Mouse (Mus musculus): ENCODE results near the gene Asic2.

Asic2 gene

DNA sequence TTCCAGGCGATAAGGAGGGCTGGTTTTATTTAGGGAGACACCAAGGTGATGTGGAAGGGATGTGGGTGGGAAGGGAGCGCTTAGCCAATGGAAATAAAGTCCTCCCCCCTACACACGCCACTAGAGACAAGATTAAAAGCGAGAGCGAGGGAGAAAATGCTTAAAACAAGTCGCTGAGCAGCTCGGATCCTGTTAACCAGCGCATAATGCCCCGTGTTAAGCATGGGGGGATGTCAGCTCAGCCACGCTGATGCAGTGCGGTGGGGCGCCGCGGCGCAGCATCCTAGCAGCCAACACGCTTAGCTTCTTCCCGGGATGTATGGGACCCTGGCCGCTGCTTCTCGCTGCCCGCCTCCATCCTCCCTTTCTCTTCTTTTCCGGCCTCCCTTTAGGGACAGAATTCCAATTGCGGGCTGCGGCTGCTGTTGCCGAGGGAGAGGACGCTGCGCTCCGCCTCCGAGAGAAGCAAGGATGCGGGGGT is at the start of gene Asic2:
TSS of gene Asic2 (minus strand) at position 57 of the 481 bp plus-strand sequence.
- H3K27me3 ChIP-seq (ENCODE audit: insufficient read depth, low read length): peaks cover 64% of the 10 kb centered on the region
- H3K4me3 ChIP-seq (replicated peaks; ENCODE audit: low read length): peak within 1 kb of the TSS; percentile 61
- no peaks in the 10 kb centered on the region for H3K36me3 ChIP-seq (ENCODE audit: insufficient read depth, low read length)
- peaks cover 18% of the 10 kb centered on the region for H3K4me1 ChIP-seq (replicated peaks; ENCODE audit: low read depth, low read length)
- H3K9me3 ChIP-seq (ENCODE audit: low read length): no peaks in the 10 kb centered on the region
- TF ChIP-seq CTCF (conservative IDR thresholded peaks at IDR 0.05; ENCODE audit: low read length) (no peak), POU5F1 (IDR thresholded peaks at IDR 0.05; ENCODE audit: borderline replicate concordance, low read length) (no peak), NANOG (IDR thresholded peaks at IDR 0.05; ENCODE audit: borderline replicate concordance, low read length) (no peak)

DNA sequence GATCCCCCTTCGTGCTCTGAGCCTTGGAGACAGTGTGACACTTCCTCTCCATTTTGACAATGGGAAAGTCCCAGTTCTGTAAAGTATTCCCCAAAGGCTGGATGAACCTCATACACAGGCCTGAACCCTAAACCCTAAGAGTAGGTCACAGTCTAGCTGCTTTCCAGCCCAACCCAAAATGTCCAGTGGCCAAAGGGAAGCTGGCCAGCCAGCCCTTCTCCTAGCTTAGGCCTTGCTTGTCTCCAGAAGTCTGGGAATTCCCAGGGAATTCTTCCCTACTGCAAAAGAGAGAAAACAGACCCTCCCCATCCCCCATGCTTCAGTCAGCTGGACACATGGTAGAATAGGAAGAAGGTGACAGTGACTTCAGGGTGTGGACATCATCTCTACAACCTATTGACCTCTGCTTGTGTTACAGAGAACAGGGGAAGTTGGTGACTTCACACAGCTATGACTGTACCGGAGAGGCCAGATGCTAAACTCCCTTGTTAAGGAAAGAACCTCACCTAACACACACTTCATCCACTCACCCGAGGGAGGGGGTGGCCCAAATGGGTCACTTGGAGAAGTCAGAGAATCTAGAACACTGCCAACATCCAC is 48.0 kb upstream of the Asic2 start:
- no peak overlapping the region for H3K4me3 ChIP-seq (replicated peaks; ENCODE audit: low read length)
- no peaks in the 10 kb centered on the region for H3K27me3 ChIP-seq (ENCODE audit: insufficient read depth, low read length)
- no peaks in the 10 kb centered on the region for H3K36me3 ChIP-seq (ENCODE audit: insufficient read depth, low read length)
- TF ChIP-seq NANOG (IDR thresholded peaks at IDR 0.05; ENCODE audit: borderline replicate concordance, low read length): no peak
- no peak for TF ChIP-seq CTCF (conservative IDR thresholded peaks at IDR 0.05; ENCODE audit: low read length)
- no peak for TF ChIP-seq POU5F1 (IDR thresholded peaks at IDR 0.05; ENCODE audit: borderline replicate concordance, low read length)
- peaks cover 16% of the 10 kb centered on the region for H3K9me3 ChIP-seq (ENCODE audit: low read length)
- H3K4me1 ChIP-seq (replicated peaks; ENCODE audit: low read depth, low read length): no peaks in the 10 kb centered on the region; the same call in 1 of the 2 replicates

DNA sequence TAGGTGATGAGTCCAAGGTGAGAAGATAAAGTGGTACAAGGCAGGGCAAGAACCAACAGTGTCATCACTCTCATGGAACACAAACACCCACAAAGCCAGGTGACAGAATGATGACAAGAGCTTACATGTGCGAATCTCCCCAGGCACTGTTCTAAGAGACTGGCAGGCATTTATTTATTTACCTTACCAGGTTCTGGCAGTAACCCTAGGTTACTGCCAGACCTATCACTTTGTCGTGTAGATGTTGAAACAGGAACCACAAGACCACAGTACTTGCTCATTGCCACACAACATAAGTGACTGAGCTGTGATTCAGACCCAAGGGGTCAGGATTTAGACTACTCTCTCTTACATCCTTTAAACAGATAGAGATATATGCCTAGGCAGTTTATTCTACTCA is 46.8 kb upstream of the Asic2 start:
- H3K36me3 ChIP-seq (ENCODE audit: insufficient read depth, low read length): no peaks in the 10 kb centered on the region
- H3K9me3 ChIP-seq (ENCODE audit: low read length): peaks cover 16% of the 10 kb centered on the region
- no peak overlapping the region for H3K4me3 ChIP-seq (replicated peaks; ENCODE audit: low read length)
- H3K4me1 ChIP-seq (replicated peaks; ENCODE audit: low read depth, low read length): no peaks in the 10 kb centered on the region; the same call in 1 of the 2 replicates
- no peaks in the 10 kb centered on the region for H3K27me3 ChIP-seq (ENCODE audit: insufficient read depth, low read length)
- TF ChIP-seq POU5F1 (IDR thresholded peaks at IDR 0.05; ENCODE audit: borderline replicate concordance, low read length) (no peak), NANOG (IDR thresholded peaks at IDR 0.05; ENCODE audit: borderline replicate concordance, low read length) (no peak)

DNA sequence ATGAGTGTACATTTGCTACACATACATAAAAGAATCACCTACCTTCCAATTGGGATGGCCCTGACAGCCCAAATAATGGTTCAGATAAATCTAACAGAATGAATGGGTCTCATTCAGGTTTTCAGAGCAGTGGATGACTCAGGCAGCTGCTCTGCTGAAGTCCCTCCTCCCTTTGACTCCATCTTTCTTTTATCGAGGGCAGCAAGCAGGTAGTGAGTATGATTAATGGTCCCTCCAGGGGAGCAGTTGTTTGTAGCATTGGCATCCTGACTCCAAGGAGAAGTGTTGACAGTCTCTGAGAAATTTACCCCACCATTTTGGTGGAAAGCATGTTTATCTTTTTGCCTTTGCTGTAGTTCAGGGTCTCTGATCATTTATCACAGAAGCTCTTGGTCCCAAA is 45.5 kb upstream of the Asic2 start:
- no peak overlapping the region for H3K4me3 ChIP-seq (replicated peaks; ENCODE audit: low read length)

DNA sequence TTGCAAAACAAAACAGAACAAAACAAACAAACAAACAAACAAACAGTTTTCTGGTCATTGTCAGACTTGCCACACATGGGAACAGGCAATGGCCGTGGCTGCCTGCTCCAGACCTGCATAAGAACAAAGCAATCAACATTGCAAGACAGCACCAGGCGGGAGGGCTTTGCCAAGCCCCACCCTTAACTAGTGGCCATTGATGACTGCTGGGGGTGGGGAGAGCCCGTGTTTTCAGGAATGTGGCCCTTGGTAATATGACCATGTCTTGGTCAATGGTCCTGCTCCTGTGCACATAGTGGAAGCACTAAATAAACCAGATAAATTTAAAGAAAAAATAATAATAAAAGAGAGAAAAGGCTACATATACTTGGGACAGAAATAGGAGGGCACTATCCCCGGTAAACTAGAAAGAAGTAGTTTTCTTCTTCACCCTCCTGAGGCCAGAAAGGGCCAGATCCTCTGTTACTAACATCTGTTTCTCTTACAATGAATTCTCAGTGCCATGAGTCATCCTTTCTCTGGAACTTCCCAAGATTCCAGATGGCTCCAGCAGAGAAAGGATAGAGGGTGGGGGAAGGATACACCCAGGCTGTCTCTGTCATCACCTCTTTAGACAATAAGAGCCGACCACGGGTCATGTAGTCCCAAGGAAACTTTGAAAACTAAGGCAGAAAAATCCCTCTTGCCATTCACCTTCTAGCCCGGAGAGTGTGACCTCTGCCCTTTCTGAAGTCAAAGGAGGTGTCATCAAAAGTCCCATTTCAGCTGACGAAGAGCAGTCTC is 43.3 kb upstream of the Asic2 start:
- TF ChIP-seq CTCF (conservative IDR thresholded peaks at IDR 0.05; ENCODE audit: low read length) (no peak), POU5F1 (IDR thresholded peaks at IDR 0.05; ENCODE audit: borderline replicate concordance, low read length) (no peak), NANOG (IDR thresholded peaks at IDR 0.05; ENCODE audit: borderline replicate concordance, low read length) (no peak)
- Histone ChIP-seq H3K36me3 (ENCODE audit: insufficient read depth, low read length) (no peaks in the 10 kb centered on the region), H3K4me3 (replicated peaks; ENCODE audit: low read length) (no peak overlapping the region), H3K4me1 (replicated peaks; ENCODE audit: low read depth, low read length) (no peaks in the 10 kb centered on the region; the same call in 1 of the 2 replicates), H3K9me3 (ENCODE audit: low read length) (peaks cover 16% of the 10 kb centered on the region), H3K27me3 (ENCODE audit: insufficient read depth, low read length) (no peaks in the 10 kb centered on the region)

More for the DNA sequence above, 45.5 kb upstream of the Asic2 start:
- TF ChIP-seq NANOG (IDR thresholded peaks at IDR 0.05; ENCODE audit: borderline replicate concordance, low read length) (no peak), POU5F1 (IDR thresholded peaks at IDR 0.05; ENCODE audit: borderline replicate concordance, low read length) (no peak), CTCF (conservative IDR thresholded peaks at IDR 0.05; ENCODE audit: low read length) (no peak)
- Histone ChIP-seq H3K27me3 (ENCODE audit: insufficient read depth, low read length) (no peaks in the 10 kb centered on the region), H3K9me3 (ENCODE audit: low read length) (peaks cover 16% of the 10 kb centered on the region), H3K4me1 (replicated peaks; ENCODE audit: low read depth, low read length) (no peaks in the 10 kb centered on the region; the same call in 1 of the 2 replicates), H3K36me3 (ENCODE audit: insufficient read depth, low read length) (no peaks in the 10 kb centered on the region)

DNA sequence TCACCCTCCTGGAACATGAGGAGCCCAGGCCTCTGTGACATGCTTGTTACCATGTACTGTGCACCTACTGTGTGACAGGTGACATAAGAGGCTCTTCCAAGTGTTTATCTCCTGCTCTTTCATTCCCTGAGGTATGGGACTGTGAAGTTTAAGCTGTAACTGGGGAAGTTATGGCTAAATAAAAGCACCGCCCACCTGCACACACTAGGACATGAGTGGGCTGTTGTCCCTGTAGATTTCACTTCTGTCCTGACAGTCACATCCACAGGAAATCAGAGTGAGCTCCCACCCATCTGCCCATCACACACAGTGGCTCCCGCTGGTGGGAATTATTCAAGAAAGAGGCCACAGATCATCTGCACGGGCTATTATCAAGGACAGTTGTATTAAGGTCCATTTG is 41.9 kb upstream of the Asic2 start:
- H3K4me1 ChIP-seq (replicated peaks; ENCODE audit: low read depth, low read length): no peaks in the 10 kb centered on the region; the same call in 1 of the 2 replicates
- TF ChIP-seq POU5F1 (IDR thresholded peaks at IDR 0.05; ENCODE audit: borderline replicate concordance, low read length) (no peak), CTCF (conservative IDR thresholded peaks at IDR 0.05; ENCODE audit: low read length) (no peak), NANOG (IDR thresholded peaks at IDR 0.05; ENCODE audit: borderline replicate concordance, low read length) (no peak)
- peaks cover 16% of the 10 kb centered on the region for H3K9me3 ChIP-seq (ENCODE audit: low read length)
- H3K27me3 ChIP-seq (ENCODE audit: insufficient read depth, low read length): no peaks in the 10 kb centered on the region
- H3K36me3 ChIP-seq (ENCODE audit: insufficient read depth, low read length): no peaks in the 10 kb centered on the region
- H3K4me3 ChIP-seq (replicated peaks; ENCODE audit: low read length): no peak overlapping the region

DNA sequence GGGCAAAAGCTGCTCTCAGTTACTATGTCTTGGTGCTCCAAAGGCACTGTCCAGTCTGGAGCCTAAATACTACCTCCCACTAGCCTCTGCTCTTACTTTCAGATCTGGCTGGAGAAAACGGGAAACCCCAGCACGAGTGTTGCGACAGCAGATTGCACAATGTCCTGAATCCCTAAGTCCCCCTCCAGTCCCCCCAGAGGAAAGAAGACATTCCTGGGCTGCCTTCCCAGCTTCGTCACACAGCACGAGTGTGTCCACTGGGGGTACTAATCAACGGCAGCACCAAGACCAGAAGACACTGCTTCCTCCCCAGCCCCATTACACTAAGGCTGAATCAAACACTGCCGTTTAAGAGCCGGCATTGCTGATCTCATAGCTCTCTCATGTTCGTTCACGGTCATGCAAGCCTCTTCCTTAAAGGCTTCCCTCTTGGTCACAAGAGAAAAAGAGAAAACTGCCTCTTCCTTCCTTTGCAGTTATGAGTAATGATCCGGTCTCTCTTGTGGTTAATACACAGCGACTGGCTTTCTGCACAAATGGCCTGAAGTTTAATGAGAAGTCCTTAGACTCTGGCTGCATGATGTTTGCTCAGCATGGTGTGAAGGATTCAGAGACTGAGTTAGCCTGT is 38.7 kb upstream of the Asic2 start:
- Histone ChIP-seq H3K27me3 (ENCODE audit: insufficient read depth, low read length) (no peaks in the 10 kb centered on the region; the same call in 1 of the 2 replicates), H3K36me3 (ENCODE audit: insufficient read depth, low read length) (no peaks in the 10 kb centered on the region), H3K9me3 (ENCODE audit: low read length) (peaks cover 3% of the 10 kb centered on the region), H3K4me1 (replicated peaks; ENCODE audit: low read depth, low read length) (no peaks in the 10 kb centered on the region; the same call in 1 of the 2 replicates), H3K4me3 (replicated peaks; ENCODE audit: low read length) (no peak overlapping the region)
- TF ChIP-seq NANOG (IDR thresholded peaks at IDR 0.05; ENCODE audit: borderline replicate concordance, low read length) (no peak), CTCF (conservative IDR thresholded peaks at IDR 0.05; ENCODE audit: low read length) (no peak), POU5F1 (IDR thresholded peaks at IDR 0.05; ENCODE audit: borderline replicate concordance, low read length) (no peak)

DNA sequence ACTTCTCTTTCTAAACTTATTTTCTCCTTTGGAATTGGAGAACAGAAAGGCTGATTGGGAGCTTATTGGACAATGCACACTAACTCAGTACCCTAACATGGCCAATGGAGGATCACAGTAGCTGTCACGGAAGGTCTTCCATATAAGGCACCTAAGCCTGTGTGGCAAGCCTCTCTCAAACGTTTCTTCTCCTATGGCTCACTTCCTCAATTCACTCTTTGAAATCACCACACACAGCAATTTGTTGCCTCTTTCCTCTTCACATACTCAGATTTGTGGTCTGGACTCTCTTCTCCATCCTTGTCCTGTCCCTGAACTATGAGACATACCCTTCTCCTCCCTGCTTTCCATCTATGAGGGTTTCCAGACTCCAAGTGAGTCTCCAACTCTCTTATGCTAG is 36.6 kb upstream of the Asic2 start:
- Histone ChIP-seq H3K27me3 (ENCODE audit: insufficient read depth, low read length) (no peaks in the 10 kb centered on the region; the same call in 1 of the 2 replicates), H3K36me3 (ENCODE audit: insufficient read depth, low read length) (no peaks in the 10 kb centered on the region), H3K4me3 (replicated peaks; ENCODE audit: low read length) (no peak overlapping the region), H3K4me1 (replicated peaks; ENCODE audit: low read depth, low read length) (no peaks in the 10 kb centered on the region), H3K9me3 (ENCODE audit: low read length) (no peaks in the 10 kb centered on the region)
- no peak for TF ChIP-seq POU5F1 (IDR thresholded peaks at IDR 0.05; ENCODE audit: borderline replicate concordance, low read length)

All from E14TG2a.4 (cell line).